Mouse (Mus musculus) embryonic facial prominence, embryonic 11.5 days (tissue): ENCODE measurements around the gene Tmprss9. TPM values are rescaled to one million over a fixed set of nuclear protein-coding genes. Genes with fewer than 3 reads are reported as not detected.
A peak's percentile ranks its signal among the peaks of the same experiment; 100 is the strongest.

Experiments
- ATAC-seq: fragments of 200-750 bp; cut with Nextera tagmentation; replicated peaks from 2 replicates; pipeline ENCODE4 v1.8.0; 2017; ENCODE audit warnings: low read depth; ENCODE audit not compliant: insufficient number of reproducible peaks, low FRiP score, low TSS enrichment
- DNase-seq: peaks from one replicate; pipeline ENCODE4 v3.0.0-alpha.2; 2015; ENCODE audit warnings: low spot score
- H3K27ac ChIP-seq: fragments of 300-500 bp; sonication (generic); replicated peaks from 2 replicates; pipeline ENCODE4 v1.5.1; 2014; ENCODE audit warnings: mild to moderate bottlenecking, low read depth, low read length, control low read depth
- H3K27me3 ChIP-seq: fragments of 300-500 bp; sonication (generic); 2 replicates; pipeline ENCODE4 v1.6.1; 2014; ENCODE audit warnings: mild to moderate bottlenecking, low read length, moderate library complexity, mixed read lengths; ENCODE audit not compliant: control insufficient read depth, insufficient read depth
- H3K36me3 ChIP-seq: fragments of 300-500 bp; sonication (generic); replicated peaks from 2 replicates; pipeline ENCODE4 v1.6.1; 2014; ENCODE audit warnings: low read depth, mild to moderate bottlenecking, low read length, moderate library complexity, mixed read lengths; ENCODE audit not compliant: control insufficient read depth, insufficient read depth
- H3K4me1 ChIP-seq: fragments of 300-500 bp; sonication (generic); 2 replicates; pipeline ENCODE4 v1.6.1; 2014; ENCODE audit warnings: low read length, mixed read lengths; ENCODE audit not compliant: control insufficient read depth, insufficient read depth
- H3K4me2 ChIP-seq: fragments of 300-500 bp; sonication (generic); 2 replicates; pipeline ENCODE4 v1.6.1; 2014; ENCODE audit warnings: low read depth, mild to moderate bottlenecking, control low read depth, low read length, moderate library complexity
- H3K4me3 ChIP-seq: fragments of 300-500 bp; sonication (generic); 2 replicates; pipeline ENCODE4 v1.5.1; 2014; ENCODE audit warnings: low read depth, low read length, control low read depth
- H3K9ac ChIP-seq: fragments of 300-500 bp; sonication (generic); replicated peaks from 2 replicates; pipeline ENCODE4 v1.6.1; 2014; ENCODE audit warnings: mild to moderate bottlenecking, control low read depth, low read length
- H3K9me3 ChIP-seq: fragments of 300-500 bp; sonication (generic); replicated peaks from 2 replicates; pipeline ENCODE4 v1.6.1; 2016; ENCODE audit warnings: mild to moderate bottlenecking, low read length, inconsistent platforms, mixed read lengths; ENCODE audit not compliant: control insufficient read depth
- WGBS: fragments of 180-500 bp; shearing (Covaris S2); extraction: QIAGEN DNeasy Blood & Tissue Kit; methylation state at CpG from one replicate; pipeline ENCODE4 v1.1.7; 2014; 5-methylcytosine and 5-hydroxymethylcytosine counted together
- polyA plus RNA-seq: library from polyadenylated mRNA; unstranded; fragments of >200 nt; fragmentation: Nextera tagmentation; extraction: Ambion mirVana; gene quantifications from 2 replicates; pipeline ENCODE4 v1.2.1, GENCODE M21; 2014

The Tmprss9 gene
- polyA plus RNA-seq, 1 experiment from 2014 or later: 0.06 TPM

- H3K4me3 ChIP-seq: no peak overlapping the region
- ATAC-seq (no peak), DNase-seq (no peak)
- H3K4me1 ChIP-seq: peaks cover 5% of the 10 kb centered on the region
- no peak overlapping the region for H3K9ac ChIP-seq
- H3K27me3 ChIP-seq: no peaks in the 10 kb centered on the region
- H3K4me2 ChIP-seq: no peak overlapping the region
- H3K9me3 ChIP-seq: no peaks in the 10 kb centered on the region
- no peak overlapping the region for H3K27ac ChIP-seq
- peaks cover 3% of the 10 kb centered on the region for H3K36me3 ChIP-seq
- 66% methylated on average over 24 of the region's 24 CpGs for WGBS
Measured at GRCm38 (mm10) chr10:80896581-80897485, 25.2 kb downstream of the Tmprss9 start.

DNA sequence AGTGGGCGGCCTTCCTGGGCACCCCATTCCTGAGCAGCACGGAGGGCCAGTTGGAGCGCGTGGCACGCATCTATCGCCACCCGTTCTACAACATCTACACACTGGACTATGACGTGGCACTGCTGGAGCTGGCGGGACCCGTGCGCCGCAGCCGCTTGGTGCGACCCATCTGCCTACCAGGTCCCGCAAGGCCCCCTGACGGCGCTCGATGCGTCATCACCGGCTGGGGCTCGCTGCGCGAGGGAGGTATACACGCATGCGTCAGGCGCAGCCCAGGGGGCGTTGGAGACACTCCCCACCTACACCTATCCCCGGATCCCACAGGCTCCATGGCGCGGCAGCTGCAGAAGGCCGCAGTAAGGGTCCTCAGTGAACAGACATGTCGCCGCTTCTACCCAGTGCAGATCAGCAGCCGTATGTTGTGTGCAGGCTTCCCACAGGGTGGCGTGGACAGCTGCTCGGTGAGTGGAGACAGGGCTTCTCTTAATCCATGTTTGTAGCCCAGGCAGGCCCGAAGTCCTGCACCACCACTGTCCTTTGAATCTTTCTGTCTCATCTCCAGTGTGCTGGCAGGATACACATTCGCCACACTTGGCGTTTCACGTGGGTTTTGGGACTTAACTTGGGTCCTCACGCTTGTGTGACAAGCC, 26.3 kb downstream of the Tmprss9 start:
- no peak for DNase-seq
- 33% methylated on average over 41 of the region's 41 CpGs for WGBS
- 0 out of 2 replicates have a peak overlapping the region, but pooled peaks have one; percentile 13 for H3K9ac ChIP-seq
- no peak overlapping the region for H3K4me3 ChIP-seq
- H3K27me3 ChIP-seq: no peaks in the 10 kb centered on the region
- H3K4me2 ChIP-seq: 0 out of 2 replicates have a peak overlapping the region, but pooled peaks have one; percentile 16
- peaks cover 5% of the 10 kb centered on the region for H3K4me1 ChIP-seq
- no peak for ATAC-seq
- no peak overlapping the region for H3K27ac ChIP-seq
- no peaks in the 10 kb centered on the region for H3K9me3 ChIP-seq
- peaks cover 5% of the 10 kb centered on the region for H3K36me3 ChIP-seq

DNA sequence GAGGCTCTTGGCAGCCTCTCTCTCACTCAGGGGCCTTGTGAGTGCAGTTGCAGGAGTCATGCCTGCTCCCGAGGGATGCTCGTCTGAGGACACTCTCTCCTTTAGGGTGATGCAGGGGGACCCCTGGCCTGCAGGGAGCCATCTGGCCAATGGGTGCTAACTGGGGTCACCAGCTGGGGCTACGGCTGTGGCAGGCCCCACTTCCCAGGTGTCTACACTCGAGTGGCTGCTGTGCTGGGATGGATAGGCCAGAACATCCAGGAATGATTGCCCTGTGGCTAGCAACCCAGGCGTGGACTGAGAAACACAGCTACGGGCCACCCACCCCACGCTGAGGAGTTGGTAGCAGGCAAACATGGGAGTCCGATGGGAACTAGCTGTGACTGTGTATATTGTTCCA, 27.4 kb downstream of the Tmprss9 start:
- WGBS: 91% methylated on average over 8 of the region's 8 CpGs
- Histone ChIP-seq H3K4me3 (no peak overlapping the region), H3K27me3 (no peaks in the 10 kb centered on the region), H3K9ac (no peak overlapping the region), H3K27ac (no peak overlapping the region), H3K36me3 (peaks cover 11% of the 10 kb centered on the region), H3K9me3 (no peaks in the 10 kb centered on the region), H3K4me1 (peaks cover 5% of the 10 kb centered on the region), H3K4me2 (peak overlapping the region; percentile 86; the same call in 1 of the 2 replicates)
- no peak for DNase-seq
- no peak for ATAC-seq

DNA sequence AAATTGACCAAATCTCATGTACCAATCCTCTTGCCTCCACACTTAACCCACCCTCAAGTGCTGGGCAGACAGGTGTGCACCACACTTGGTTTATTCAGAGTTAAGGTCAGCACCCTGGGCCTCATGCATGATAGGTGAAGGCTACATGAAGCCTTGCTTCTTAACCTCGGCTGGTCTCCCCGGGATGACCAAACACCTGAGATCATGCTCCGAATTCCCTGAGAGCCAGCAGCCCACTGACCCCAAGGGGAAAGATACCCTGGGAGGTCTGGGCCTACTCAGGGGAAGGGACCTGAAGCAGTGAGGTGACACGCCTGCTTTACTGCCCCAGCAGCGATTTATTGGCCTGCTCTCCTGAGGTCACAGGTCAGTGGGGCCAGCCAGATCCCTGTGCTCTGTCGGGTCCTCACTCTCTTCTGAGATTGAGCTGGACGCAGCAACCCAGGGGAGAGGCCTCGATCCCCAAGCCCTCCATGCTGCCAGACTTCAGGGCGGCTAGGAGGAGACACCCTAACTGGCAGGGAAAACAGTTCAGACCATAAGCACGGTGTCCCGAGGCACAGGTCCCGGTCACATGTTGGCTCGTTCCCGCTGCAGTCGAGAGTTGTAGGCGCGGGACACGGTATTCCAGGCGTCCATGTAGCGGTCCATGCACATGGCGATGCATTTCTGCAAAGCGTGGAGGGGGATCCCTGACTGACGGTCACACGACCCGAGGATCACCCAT, 28.1 kb downstream of the Tmprss9 start:
- DNase-seq (no peak), ATAC-seq (no peak)
- Histone ChIP-seq H3K4me2 (peak overlapping the region; percentile 86), H3K9ac (peak overlapping the region; percentile 78), H3K36me3 (peaks cover 16% of the 10 kb centered on the region), H3K27me3 (no peaks in the 10 kb centered on the region), H3K4me3 (peak overlapping the region; percentile 92), H3K27ac (no peak overlapping the region), H3K4me1 (peaks cover 5% of the 10 kb centered on the region), H3K9me3 (no peaks in the 10 kb centered on the region)
- 16% methylated on average over 25 of the region's 25 CpGs for WGBS

- under 1% methylated on average over 71 of the region's 72 CpGs for WGBS
- peak within 1 kb of the TSS; percentile 76 for H3K27ac ChIP-seq
- DNase-seq (peak; percentile 99), ATAC-seq (peak; percentile 93)
- H3K4me3 ChIP-seq: peak within 1 kb of the TSS; percentile 92
- H3K4me2 ChIP-seq: peak within 1 kb of the TSS; percentile 86
- H3K9ac ChIP-seq: peak within 1 kb of the TSS; percentile 78
- no peaks in the 10 kb centered on the region for H3K9me3 ChIP-seq
- peaks cover 17% of the 10 kb centered on the region for H3K36me3 ChIP-seq
- no peaks in the 10 kb centered on the region for H3K27me3 ChIP-seq
- peaks cover 5% of the 10 kb centered on the region for H3K4me1 ChIP-seq
Measured at GRCm38 (mm10) chr10:80900318-80901247, 28.9 kb downstream of the Tmprss9 start, which contains the start of gene Timm13. Gene Timm13, minus strand, starts transcription at chr10:80900969.

DNA sequence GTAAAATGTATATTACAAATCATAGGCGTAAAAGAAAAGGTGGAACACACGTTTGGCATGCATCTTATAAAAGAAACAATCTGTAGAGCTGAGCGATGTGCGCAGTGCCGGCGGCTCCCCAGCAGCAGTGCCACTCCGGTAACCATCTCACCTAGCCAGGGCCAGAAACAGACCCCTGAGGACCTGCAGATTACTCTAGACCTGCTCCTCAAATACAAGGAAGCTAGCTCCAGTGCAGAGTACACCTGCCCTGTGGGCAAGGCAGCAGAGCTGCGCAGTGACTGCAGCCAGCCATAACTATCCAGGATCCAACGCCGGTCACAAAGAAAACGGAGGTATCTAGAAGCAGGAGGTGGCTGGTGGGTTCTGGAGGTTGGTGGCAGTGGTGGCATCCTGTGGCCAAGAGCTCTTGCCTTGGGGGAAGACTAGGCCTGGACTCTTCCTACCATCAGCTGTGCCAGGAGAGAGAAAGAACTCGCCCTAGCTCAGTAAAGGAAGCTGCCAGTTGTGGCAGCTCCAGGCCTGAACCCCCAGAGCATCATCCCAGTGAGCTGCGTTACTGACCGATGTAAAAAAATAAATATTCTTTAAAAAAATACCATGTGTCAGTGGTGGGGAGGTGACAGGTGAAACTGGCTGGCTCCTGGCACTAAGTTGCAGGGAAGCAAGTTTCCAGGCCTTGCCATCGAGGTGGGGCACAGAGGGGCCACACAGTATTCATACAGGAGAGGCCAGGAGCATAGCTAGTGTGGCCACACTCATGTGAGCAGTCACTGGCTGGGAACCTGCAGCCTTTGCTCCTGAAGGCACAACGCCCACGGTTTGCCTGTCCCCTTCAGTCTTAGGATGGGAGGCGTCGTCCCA, 30.0 kb downstream of the Tmprss9 start:
- ATAC-seq (no peak), DNase-seq (no peak)
- Histone ChIP-seq H3K36me3 (peaks cover 23% of the 10 kb centered on the region), H3K4me3 (no peak overlapping the region), H3K9ac (peak overlapping the region; percentile 34; the same call in 1 of the 2 replicates), H3K4me2 (no peak overlapping the region), H3K9me3 (no peaks in the 10 kb centered on the region), H3K27ac (0 out of 2 replicates have a peak overlapping the region, but pooled peaks have one; percentile 28), H3K4me1 (peaks cover 5% of the 10 kb centered on the region), H3K27me3 (no peaks in the 10 kb centered on the region)
- 89% methylated on average over 19 of the region's 19 CpGs for WGBS
